Mouse (Mus musculus): ENCODE results near the gene Tekt3. TPM values are rescaled to one million over a fixed set of nuclear protein-coding genes. Genes with fewer than 3 reads are reported as not detected.

Tekt3 gene
- polyA plus RNA-seq, 1 experiment from 2014 or later: 0.10 TPM

GRCm38 (mm10) chr11:63050362-63050932 is 11.0 kb upstream of the Tekt3 start:
- no peak overlapping the region for H3K4me3 ChIP-seq (ENCODE audit: low read depth, low read length)
- no peaks in the 10 kb centered on the region for H3K4me1 ChIP-seq (ENCODE audit: control insufficient read depth, insufficient read depth, low read length)
- no peak overlapping the region for H3K9ac ChIP-seq (ENCODE audit: low read depth, low read length)
- DNase-seq (ENCODE audit: low spot score) (no peak), ATAC-seq (ENCODE audit: low read depth) (no peak)
- H3K9me3 ChIP-seq (ENCODE audit: control insufficient read depth, low read length): no peaks in the 10 kb centered on the region
- no peaks in the 10 kb centered on the region for H3K27me3 ChIP-seq (replicated peaks; ENCODE audit: control insufficient read depth, insufficient read depth, low read length)
- 90% methylated on average over 6 of the region's 6 CpGs for WGBS
- no peak overlapping the region for H3K4me2 ChIP-seq (ENCODE audit: low read depth, low read length)
- H3K27ac ChIP-seq (replicated peaks; ENCODE audit: low read depth, low read length): no peak overlapping the region
- H3K36me3 ChIP-seq (ENCODE audit: control insufficient read depth, insufficient read depth, low read length): no peaks in the 10 kb centered on the region

GRCm38 (mm10) chr11:63051041-63051440 is 10.4 kb upstream of the Tekt3 start:
- ATAC-seq (ENCODE audit: low read depth): no peak
- 87% methylated on average over 7 of the region's 7 CpGs for WGBS
- Histone ChIP-seq H3K27ac (replicated peaks; ENCODE audit: low read depth, low read length) (no peak overlapping the region), H3K4me3 (ENCODE audit: low read depth, low read length) (no peak overlapping the region), H3K36me3 (ENCODE audit: control insufficient read depth, insufficient read depth, low read length) (no peaks in the 10 kb centered on the region), H3K9ac (ENCODE audit: low read depth, low read length) (no peak overlapping the region), H3K4me2 (ENCODE audit: low read depth, low read length) (no peak overlapping the region), H3K27me3 (replicated peaks; ENCODE audit: control insufficient read depth, insufficient read depth, low read length) (no peaks in the 10 kb centered on the region), H3K9me3 (ENCODE audit: control insufficient read depth, low read length) (no peaks in the 10 kb centered on the region), H3K4me1 (ENCODE audit: control insufficient read depth, insufficient read depth, low read length) (no peaks in the 10 kb centered on the region)
- no peak for DNase-seq (ENCODE audit: low spot score)

DNA sequence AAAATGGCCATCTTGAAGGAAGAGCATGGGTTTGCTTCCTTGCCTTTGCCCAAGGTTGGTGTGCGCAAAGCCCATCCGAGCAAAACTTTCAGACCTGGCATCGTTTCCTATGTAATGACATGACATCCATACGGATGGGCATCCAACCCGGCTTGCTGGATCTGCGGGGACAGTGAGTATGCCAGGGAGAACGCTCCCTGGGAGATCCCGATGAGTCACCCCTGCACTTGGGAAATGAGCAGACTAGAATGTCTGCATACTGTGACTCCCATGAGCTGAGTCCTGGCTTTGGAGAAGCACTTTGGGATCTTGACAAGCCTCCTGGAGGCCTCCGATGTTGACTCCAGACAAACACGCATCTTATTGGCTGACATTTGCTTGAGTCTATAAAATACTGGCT is 9.5 kb upstream of the Tekt3 start:
- Histone ChIP-seq H3K4me2 (ENCODE audit: low read depth, low read length) (no peak overlapping the region), H3K4me1 (ENCODE audit: control insufficient read depth, insufficient read depth, low read length) (no peaks in the 10 kb centered on the region), H3K27ac (replicated peaks; ENCODE audit: low read depth, low read length) (no peak overlapping the region), H3K9me3 (ENCODE audit: control insufficient read depth, low read length) (no peaks in the 10 kb centered on the region), H3K27me3 (replicated peaks; ENCODE audit: control insufficient read depth, insufficient read depth, low read length) (no peaks in the 10 kb centered on the region), H3K36me3 (ENCODE audit: control insufficient read depth, insufficient read depth, low read length) (no peaks in the 10 kb centered on the region), H3K9ac (ENCODE audit: low read depth, low read length) (no peak overlapping the region), H3K4me3 (ENCODE audit: low read depth, low read length) (no peak overlapping the region)
- no peak for ATAC-seq (ENCODE audit: low read depth)
- WGBS: 95% methylated on average over 10 of the region's 10 CpGs
- DNase-seq (ENCODE audit: low spot score): no peak

GRCm38 (mm10) chr11:63055596-63055995 is 5.9 kb upstream of the Tekt3 start:
- H3K9me3 ChIP-seq (ENCODE audit: control insufficient read depth, low read length): no peaks in the 10 kb centered on the region
- ATAC-seq (ENCODE audit: low read depth): no peak
- peak; percentile 22 for DNase-seq (ENCODE audit: low spot score)
- no peak overlapping the region for H3K9ac ChIP-seq (ENCODE audit: low read depth, low read length)
- H3K4me1 ChIP-seq (ENCODE audit: control insufficient read depth, insufficient read depth, low read length): no peaks in the 10 kb centered on the region
- H3K4me3 ChIP-seq (ENCODE audit: low read depth, low read length): no peak overlapping the region
- WGBS: 81% methylated on average over 7 of the region's 7 CpGs
- H3K36me3 ChIP-seq (ENCODE audit: control insufficient read depth, insufficient read depth, low read length): no peaks in the 10 kb centered on the region
- no peak overlapping the region for H3K27ac ChIP-seq (replicated peaks; ENCODE audit: low read depth, low read length)
- H3K4me2 ChIP-seq (ENCODE audit: low read depth, low read length): no peak overlapping the region
- H3K27me3 ChIP-seq (replicated peaks; ENCODE audit: control insufficient read depth, insufficient read depth, low read length): peaks cover 5% of the 10 kb centered on the region; the same call in 1 of the 2 replicates

DNA sequence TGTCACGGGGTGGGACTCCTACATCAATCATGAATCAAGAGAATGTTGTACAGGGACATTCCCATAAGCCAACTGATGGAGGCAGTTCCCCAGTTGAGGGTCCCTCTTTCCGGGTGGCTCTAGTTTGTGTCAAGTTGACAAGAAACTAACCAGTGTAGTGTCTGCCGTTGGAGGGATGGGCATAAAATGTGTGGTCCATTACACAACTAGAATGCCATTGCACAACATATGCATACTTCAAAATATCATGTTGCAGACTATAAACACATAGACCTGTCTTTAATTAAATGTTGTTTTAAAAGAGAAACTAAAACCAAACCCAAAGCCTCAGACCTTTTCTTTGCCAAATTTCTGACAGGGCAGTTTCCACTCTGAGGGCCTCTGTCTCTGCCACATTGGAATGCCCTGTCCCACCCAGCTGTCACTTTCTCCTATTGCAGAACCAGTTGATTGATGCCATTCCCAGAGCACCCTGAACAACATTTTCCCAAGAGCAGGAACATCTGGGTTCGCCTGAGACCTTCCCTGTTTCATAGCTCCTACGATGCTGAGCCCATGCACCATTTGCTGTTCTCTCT is 3.0 kb upstream of the Tekt3 start:
- ATAC-seq (ENCODE audit: low read depth): peak; percentile 22; the same call in 1 of the 2 replicates
- H3K4me2 ChIP-seq (ENCODE audit: low read depth, low read length): no peak overlapping the region
- H3K27me3 ChIP-seq (replicated peaks; ENCODE audit: control insufficient read depth, insufficient read depth, low read length): peaks cover 5% of the 10 kb centered on the region; the same call in 1 of the 2 replicates
- peak; percentile 71 for DNase-seq (ENCODE audit: low spot score)
- H3K9me3 ChIP-seq (ENCODE audit: control insufficient read depth, low read length): no peaks in the 10 kb centered on the region
- WGBS: 44% methylated on average over 5 of the region's 5 CpGs
- H3K4me1 ChIP-seq (ENCODE audit: control insufficient read depth, insufficient read depth, low read length): no peaks in the 10 kb centered on the region
- H3K4me3 ChIP-seq (ENCODE audit: low read depth, low read length): no peak overlapping the region
- H3K27ac ChIP-seq (replicated peaks; ENCODE audit: low read depth, low read length): no peak overlapping the region
- H3K9ac ChIP-seq (ENCODE audit: low read depth, low read length): no peak overlapping the region
- no peaks in the 10 kb centered on the region for H3K36me3 ChIP-seq (ENCODE audit: control insufficient read depth, insufficient read depth, low read length)

DNA sequence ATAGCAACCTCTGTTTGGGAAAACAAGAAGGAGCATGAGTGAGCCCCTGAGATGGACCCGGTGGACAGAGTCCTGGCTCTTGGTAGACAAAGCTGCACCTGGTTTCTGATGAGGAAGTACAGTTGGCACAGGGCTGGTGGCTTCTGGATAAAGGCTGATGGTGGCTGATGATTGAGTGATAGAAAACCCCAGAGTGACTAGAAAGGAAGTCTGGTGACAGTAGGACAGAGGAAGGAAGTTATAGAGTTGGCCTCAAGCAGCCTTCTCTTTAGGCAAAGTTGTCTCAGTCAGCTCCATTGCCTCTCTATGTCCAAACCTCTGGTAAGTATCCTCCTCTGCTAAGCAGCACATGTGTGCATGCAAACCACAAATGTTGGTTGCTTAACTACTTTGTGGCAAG is 1.5 kb upstream of the Tekt3 start:
- WGBS: 90% methylated on average over 1 of the region's 1 CpGs
- H3K9ac ChIP-seq (ENCODE audit: low read depth, low read length): no peak overlapping the region
- H3K36me3 ChIP-seq (ENCODE audit: control insufficient read depth, insufficient read depth, low read length): no peaks in the 10 kb centered on the region
- H3K27ac ChIP-seq (replicated peaks; ENCODE audit: low read depth, low read length): no peak overlapping the region
- no peaks in the 10 kb centered on the region for H3K4me1 ChIP-seq (ENCODE audit: control insufficient read depth, insufficient read depth, low read length)
- peaks cover 5% of the 10 kb centered on the region; the same call in 1 of the 2 replicates for H3K27me3 ChIP-seq (replicated peaks; ENCODE audit: control insufficient read depth, insufficient read depth, low read length)
- ATAC-seq (ENCODE audit: low read depth) (no peak), DNase-seq (ENCODE audit: low spot score) (no peak)
- H3K4me3 ChIP-seq (ENCODE audit: low read depth, low read length): no peak overlapping the region
- H3K9me3 ChIP-seq (ENCODE audit: control insufficient read depth, low read length): no peaks in the 10 kb centered on the region
- no peak overlapping the region for H3K4me2 ChIP-seq (ENCODE audit: low read depth, low read length)

DNA sequence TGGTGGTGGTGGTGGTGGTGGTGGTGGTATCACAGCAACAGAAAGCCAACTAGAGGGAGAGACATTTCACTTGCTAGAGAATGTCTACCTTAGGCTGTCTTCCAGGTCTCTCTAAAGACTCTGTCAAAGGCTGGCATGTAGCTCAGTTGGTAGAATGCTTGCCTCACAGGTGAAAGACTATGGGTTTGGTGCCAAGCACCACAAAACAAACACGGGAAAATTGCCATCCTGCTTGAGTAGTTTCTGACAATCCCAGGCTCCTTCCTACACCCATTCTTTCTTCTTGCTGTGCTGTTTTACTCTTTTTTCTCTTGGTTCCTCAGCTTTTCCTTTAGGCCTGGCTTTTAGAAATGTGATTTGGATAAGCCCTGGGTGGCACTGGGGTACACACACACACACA is 5.1 kb downstream of the Tekt3 start:
- Histone ChIP-seq H3K4me1 (ENCODE audit: control insufficient read depth, insufficient read depth, low read length) (no peaks in the 10 kb centered on the region), H3K27me3 (replicated peaks; ENCODE audit: control insufficient read depth, insufficient read depth, low read length) (no peaks in the 10 kb centered on the region), H3K9me3 (ENCODE audit: control insufficient read depth, low read length) (no peaks in the 10 kb centered on the region), H3K9ac (ENCODE audit: low read depth, low read length) (no peak overlapping the region), H3K4me3 (ENCODE audit: low read depth, low read length) (no peak overlapping the region), H3K36me3 (ENCODE audit: control insufficient read depth, insufficient read depth, low read length) (no peaks in the 10 kb centered on the region), H3K4me2 (ENCODE audit: low read depth, low read length) (no peak overlapping the region), H3K27ac (replicated peaks; ENCODE audit: low read depth, low read length) (no peak overlapping the region)
- no peak for ATAC-seq (ENCODE audit: low read depth)
- 72% methylated on average over 1 of the region's 1 CpGs for WGBS
- no peak for DNase-seq (ENCODE audit: low spot score)

- DNase-seq (ENCODE audit: low spot score) (no peak), ATAC-seq (ENCODE audit: low read depth) (no peak)
- WGBS: 91% methylated on average over 17 of the region's 17 CpGs
Observed at GRCm38 (mm10) chr11:63070081-63070480, 8.6 kb downstream of the Tekt3 start.

GRCm38 (mm10) chr11:63084536-63084935 is 23.1 kb downstream of the Tekt3 start:
- no peaks in the 10 kb centered on the region for H3K4me1 ChIP-seq (ENCODE audit: control insufficient read depth, insufficient read depth, low read length)
- H3K9ac ChIP-seq (ENCODE audit: low read depth, low read length): no peak overlapping the region
- no peaks in the 10 kb centered on the region for H3K36me3 ChIP-seq (ENCODE audit: control insufficient read depth, insufficient read depth, low read length)
- H3K9me3 ChIP-seq (ENCODE audit: control insufficient read depth, low read length): 0 out of 2 replicates have a peak, but pooled peaks cover 6% of the 10 kb centered on the region
- WGBS: 81% methylated on average over 3 of the region's 3 CpGs
- H3K27me3 ChIP-seq (replicated peaks; ENCODE audit: control insufficient read depth, insufficient read depth, low read length): no peaks in the 10 kb centered on the region
- no peak overlapping the region for H3K4me3 ChIP-seq (ENCODE audit: low read depth, low read length)
- DNase-seq (ENCODE audit: low spot score) (no peak), ATAC-seq (ENCODE audit: low read depth) (no peak)
- no peak overlapping the region for H3K27ac ChIP-seq (replicated peaks; ENCODE audit: low read depth, low read length)
- H3K4me2 ChIP-seq (ENCODE audit: low read depth, low read length): no peak overlapping the region

More at GRCm38 (mm10) chr11:63070081-63070480, 8.6 kb downstream of the Tekt3 start:
- Histone ChIP-seq H3K4me1 (ENCODE audit: control insufficient read depth, insufficient read depth, low read length) (no peaks in the 10 kb centered on the region), H3K36me3 (ENCODE audit: control insufficient read depth, insufficient read depth, low read length) (no peaks in the 10 kb centered on the region), H3K9ac (ENCODE audit: low read depth, low read length) (no peak overlapping the region), H3K9me3 (ENCODE audit: control insufficient read depth, low read length) (no peaks in the 10 kb centered on the region), H3K27ac (replicated peaks; ENCODE audit: low read depth, low read length) (no peak overlapping the region), H3K4me2 (ENCODE audit: low read depth, low read length) (no peak overlapping the region), H3K27me3 (replicated peaks; ENCODE audit: control insufficient read depth, insufficient read depth, low read length) (no peaks in the 10 kb centered on the region), H3K4me3 (ENCODE audit: low read depth, low read length) (no peak overlapping the region)
